Mouse (Mus musculus): ENCODE measurements around the gene Elmo2. TPM values are rescaled to one million over a fixed set of nuclear protein-coding genes. Genes with fewer than 3 reads are reported as not detected.

The Elmo2 gene
- polyA plus RNA-seq, 1 experiment, result 43.3 TPM

GRCm38 (mm10) chr2:165286361-165287201 is 39.7 kb downstream of the Elmo2 start:
- H3K9ac ChIP-seq (ENCODE audit: low read depth, poor library complexity, severe bottlenecking), result peak overlapping the region; percentile 42
- no peaks in the 10 kb centered on the region for H3K36me3 ChIP-seq (ENCODE audit: control insufficient read depth, insufficient read depth, low read length, poor library complexity, severe bottlenecking)
- no peak overlapping the region for H3K27ac ChIP-seq (ENCODE audit: insufficient read depth, low read length)
- TF ChIP-seq POLR2A (IDR thresholded peaks at IDR 0.05; ENCODE audit: insufficient read depth, low read length) (no peak), CTCF (IDR thresholded peaks at IDR 0.05; ENCODE audit: low read depth, low read length) (no peak), EP300 (IDR thresholded peaks at IDR 0.05; ENCODE audit: insufficient read depth, low read depth, low read length) (no peak)
- H3K4me3 ChIP-seq (ENCODE audit: low read depth, low read length), result peak overlapping the region; percentile 69
- no peaks in the 10 kb centered on the region for H3K27me3 ChIP-seq (ENCODE audit: control insufficient read depth, insufficient read depth, low read length, poor library complexity, severe bottlenecking)
- H3K4me1 ChIP-seq (ENCODE audit: control insufficient read depth, insufficient read depth, low read length), result peaks cover 6% of the 10 kb centered on the region
- H3K9me3 ChIP-seq (replicated peaks; ENCODE audit: control insufficient read depth, insufficient read depth, low read length, poor library complexity, severe bottlenecking), result no peaks in the 10 kb centered on the region

- H3K4me3 ChIP-seq (ENCODE audit: low read depth, low read length), result no peak overlapping the region
- TF ChIP-seq CTCF (IDR thresholded peaks at IDR 0.05; ENCODE audit: low read depth, low read length), result no peak
- TF ChIP-seq POLR2A (IDR thresholded peaks at IDR 0.05; ENCODE audit: insufficient read depth, low read length), result no peak
- TF ChIP-seq EP300 (IDR thresholded peaks at IDR 0.05; ENCODE audit: insufficient read depth, low read depth, low read length), result no peak
- no peak overlapping the region for H3K9ac ChIP-seq (ENCODE audit: low read depth, poor library complexity, severe bottlenecking)
Measured at GRCm38 (mm10) chr2:165285621-165286020, 40.7 kb downstream of the Elmo2 start.

GRCm38 (mm10) chr2:165285034-165285433 is 41.2 kb downstream of the Elmo2 start:
- TF ChIP-seq CTCF (IDR thresholded peaks at IDR 0.05; ENCODE audit: low read depth, low read length) (no peak), POLR2A (IDR thresholded peaks at IDR 0.05; ENCODE audit: insufficient read depth, low read length) (no peak), EP300 (IDR thresholded peaks at IDR 0.05; ENCODE audit: insufficient read depth, low read depth, low read length) (no peak)
- Histone ChIP-seq H3K27me3 (ENCODE audit: control insufficient read depth, insufficient read depth, low read length, poor library complexity, severe bottlenecking) (no peaks in the 10 kb centered on the region), H3K9ac (ENCODE audit: low read depth, poor library complexity, severe bottlenecking) (no peak overlapping the region), H3K4me3 (ENCODE audit: low read depth, low read length) (no peak overlapping the region), H3K36me3 (ENCODE audit: control insufficient read depth, insufficient read depth, low read length, poor library complexity, severe bottlenecking) (no peaks in the 10 kb centered on the region), H3K4me1 (ENCODE audit: control insufficient read depth, insufficient read depth, low read length) (peaks cover 6% of the 10 kb centered on the region), H3K9me3 (replicated peaks; ENCODE audit: control insufficient read depth, insufficient read depth, low read length, poor library complexity, severe bottlenecking) (no peaks in the 10 kb centered on the region), H3K27ac (ENCODE audit: insufficient read depth, low read length) (no peak overlapping the region)

More at GRCm38 (mm10) chr2:165285621-165286020, 40.7 kb downstream of the Elmo2 start:
- H3K9me3 ChIP-seq (replicated peaks; ENCODE audit: control insufficient read depth, insufficient read depth, low read length, poor library complexity, severe bottlenecking), result no peaks in the 10 kb centered on the region
- H3K27ac ChIP-seq (ENCODE audit: insufficient read depth, low read length), result no peak overlapping the region
- peaks cover 6% of the 10 kb centered on the region for H3K4me1 ChIP-seq (ENCODE audit: control insufficient read depth, insufficient read depth, low read length)
- no peaks in the 10 kb centered on the region for H3K36me3 ChIP-seq (ENCODE audit: control insufficient read depth, insufficient read depth, low read length, poor library complexity, severe bottlenecking)
- no peaks in the 10 kb centered on the region for H3K27me3 ChIP-seq (ENCODE audit: control insufficient read depth, insufficient read depth, low read length, poor library complexity, severe bottlenecking)

- H3K9ac ChIP-seq (ENCODE audit: low read depth, poor library complexity, severe bottlenecking), result no peak overlapping the region
- H3K36me3 ChIP-seq (ENCODE audit: control insufficient read depth, insufficient read depth, low read length, poor library complexity, severe bottlenecking), result no peaks in the 10 kb centered on the region
- no peaks in the 10 kb centered on the region for H3K9me3 ChIP-seq (replicated peaks; ENCODE audit: control insufficient read depth, insufficient read depth, low read length, poor library complexity, severe bottlenecking)
- no peak overlapping the region for H3K4me3 ChIP-seq (ENCODE audit: low read depth, low read length)
- TF ChIP-seq POLR2A (IDR thresholded peaks at IDR 0.05; ENCODE audit: insufficient read depth, low read length), result no peak
- TF ChIP-seq CTCF (IDR thresholded peaks at IDR 0.05; ENCODE audit: low read depth, low read length), result no peak
- TF ChIP-seq EP300 (IDR thresholded peaks at IDR 0.05; ENCODE audit: insufficient read depth, low read depth, low read length), result no peak
- H3K4me1 ChIP-seq (ENCODE audit: control insufficient read depth, insufficient read depth, low read length), result peaks cover 6% of the 10 kb centered on the region
- H3K27me3 ChIP-seq (ENCODE audit: control insufficient read depth, insufficient read depth, low read length, poor library complexity, severe bottlenecking), result no peaks in the 10 kb centered on the region
- H3K27ac ChIP-seq (ENCODE audit: insufficient read depth, low read length), result no peak overlapping the region
Measured at GRCm38 (mm10) chr2:165284377-165284776, 41.9 kb downstream of the Elmo2 start.

- Histone ChIP-seq H3K4me3 (ENCODE audit: low read depth, low read length) (no peak overlapping the region), H3K4me1 (ENCODE audit: control insufficient read depth, insufficient read depth, low read length) (peaks cover 6% of the 10 kb centered on the region), H3K9ac (ENCODE audit: low read depth, poor library complexity, severe bottlenecking) (no peak overlapping the region), H3K27me3 (ENCODE audit: control insufficient read depth, insufficient read depth, low read length, poor library complexity, severe bottlenecking) (no peaks in the 10 kb centered on the region), H3K27ac (ENCODE audit: insufficient read depth, low read length) (no peak overlapping the region), H3K36me3 (ENCODE audit: control insufficient read depth, insufficient read depth, low read length, poor library complexity, severe bottlenecking) (no peaks in the 10 kb centered on the region), H3K9me3 (replicated peaks; ENCODE audit: control insufficient read depth, insufficient read depth, low read length, poor library complexity, severe bottlenecking) (no peaks in the 10 kb centered on the region)
- TF ChIP-seq EP300 (IDR thresholded peaks at IDR 0.05; ENCODE audit: insufficient read depth, low read depth, low read length), result no peak
- TF ChIP-seq POLR2A (IDR thresholded peaks at IDR 0.05; ENCODE audit: insufficient read depth, low read length), result no peak
- TF ChIP-seq CTCF (IDR thresholded peaks at IDR 0.05; ENCODE audit: low read depth, low read length), result no peak
Measured at GRCm38 (mm10) chr2:165283644-165284043, 42.6 kb downstream of the Elmo2 start.

GRCm38 (mm10) chr2:165281779-165282311 is 44.4 kb downstream of the Elmo2 start:
- H3K27me3 ChIP-seq (ENCODE audit: control insufficient read depth, insufficient read depth, low read length, poor library complexity, severe bottlenecking), result no peaks in the 10 kb centered on the region
- no peaks in the 10 kb centered on the region for H3K36me3 ChIP-seq (ENCODE audit: control insufficient read depth, insufficient read depth, low read length, poor library complexity, severe bottlenecking)
- no peak overlapping the region for H3K4me3 ChIP-seq (ENCODE audit: low read depth, low read length)
- peaks cover 6% of the 10 kb centered on the region for H3K4me1 ChIP-seq (ENCODE audit: control insufficient read depth, insufficient read depth, low read length)
- TF ChIP-seq CTCF (IDR thresholded peaks at IDR 0.05; ENCODE audit: low read depth, low read length) (no peak), EP300 (IDR thresholded peaks at IDR 0.05; ENCODE audit: insufficient read depth, low read depth, low read length) (no peak), POLR2A (IDR thresholded peaks at IDR 0.05; ENCODE audit: insufficient read depth, low read length) (no peak)
- H3K27ac ChIP-seq (ENCODE audit: insufficient read depth, low read length), result no peak overlapping the region
- H3K9ac ChIP-seq (ENCODE audit: low read depth, poor library complexity, severe bottlenecking), result no peak overlapping the region
- no peaks in the 10 kb centered on the region for H3K9me3 ChIP-seq (replicated peaks; ENCODE audit: control insufficient read depth, insufficient read depth, low read length, poor library complexity, severe bottlenecking)

All from ES-Bruce4 (cell line).